Mouse (Mus musculus): ENCODE results near the gene Ell. TPM values are rescaled to one million over a fixed set of nuclear protein-coding genes. Genes with fewer than 3 reads are reported as not detected.

The Ell gene
- polyA plus RNA-seq, 1 experiment = 3.3 TPM

DNA sequence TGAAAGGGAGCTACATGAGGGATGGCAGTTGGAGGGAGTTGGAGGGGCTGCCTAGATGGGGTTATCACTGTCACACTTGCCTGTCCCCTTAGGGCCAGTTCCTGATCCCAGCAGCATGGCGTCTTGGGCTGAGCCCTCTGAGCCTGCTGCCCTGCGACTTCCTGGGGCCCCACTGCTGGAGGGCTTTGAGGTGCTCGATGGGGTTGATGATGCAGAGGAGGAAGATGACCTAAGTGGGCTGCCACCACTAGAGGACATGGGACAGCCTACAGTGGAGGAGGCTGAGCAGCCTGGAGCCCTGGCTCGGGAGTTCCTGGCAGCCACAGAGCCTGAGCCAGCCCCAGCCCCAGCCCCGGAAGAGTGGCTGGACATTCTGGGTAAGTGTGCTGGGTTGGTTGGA lies 10.0 kb upstream of the Ell start:
- TF ChIP-seq TAL1 (IDR thresholded peaks at IDR 0.05; ENCODE audit: low read length) (no peak), GATA1 (IDR thresholded peaks at IDR 0.05; ENCODE audit: low read length) (no peak)
- peaks cover 53% of the 10 kb centered on the region for H3K36me3 ChIP-seq (ENCODE audit: control insufficient read depth)
- H3K4me1 ChIP-seq (ENCODE audit: control insufficient read depth) = peaks cover 59% of the 10 kb centered on the region
- H3K9me3 ChIP-seq (ENCODE audit: control insufficient read depth, low read length) = no peaks in the 10 kb centered on the region
- H3K27me3 ChIP-seq (ENCODE audit: control insufficient read depth) = no peaks in the 10 kb centered on the region
- peak overlapping the region; percentile 50 for H3K4me3 ChIP-seq (replicated peaks)

DNA sequence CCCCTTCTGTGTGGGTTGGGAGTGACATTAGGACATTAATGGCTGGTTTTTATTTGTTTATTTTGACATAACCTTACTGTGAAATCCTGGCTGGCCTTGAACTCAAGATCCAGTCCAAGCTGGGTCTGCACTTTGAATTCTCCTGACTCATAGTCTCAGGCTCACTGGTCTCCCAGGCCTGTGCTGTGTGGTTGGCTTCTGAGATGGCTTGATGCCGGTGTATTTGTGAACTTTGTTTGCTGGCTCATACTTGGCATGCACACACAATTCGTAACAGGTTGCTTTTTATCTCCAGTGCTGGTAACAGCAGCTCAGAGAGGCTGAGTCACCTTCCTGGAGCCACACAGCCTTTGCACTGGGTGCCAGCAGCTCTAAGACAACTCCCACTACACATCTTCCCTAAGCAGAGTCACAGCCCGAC lies 9.5 kb upstream of the Ell start:
- TF ChIP-seq TAL1 (IDR thresholded peaks at IDR 0.05; ENCODE audit: low read length) (no peak), GATA1 (IDR thresholded peaks at IDR 0.05; ENCODE audit: low read length) (no peak)
- peaks cover 63% of the 10 kb centered on the region for H3K4me1 ChIP-seq (ENCODE audit: control insufficient read depth)
- peak overlapping the region; percentile 50 for H3K4me3 ChIP-seq (replicated peaks)
- no peaks in the 10 kb centered on the region for H3K9me3 ChIP-seq (ENCODE audit: control insufficient read depth, low read length)
- no peaks in the 10 kb centered on the region for H3K27me3 ChIP-seq (ENCODE audit: control insufficient read depth)
- H3K36me3 ChIP-seq (ENCODE audit: control insufficient read depth) = peaks cover 58% of the 10 kb centered on the region

DNA sequence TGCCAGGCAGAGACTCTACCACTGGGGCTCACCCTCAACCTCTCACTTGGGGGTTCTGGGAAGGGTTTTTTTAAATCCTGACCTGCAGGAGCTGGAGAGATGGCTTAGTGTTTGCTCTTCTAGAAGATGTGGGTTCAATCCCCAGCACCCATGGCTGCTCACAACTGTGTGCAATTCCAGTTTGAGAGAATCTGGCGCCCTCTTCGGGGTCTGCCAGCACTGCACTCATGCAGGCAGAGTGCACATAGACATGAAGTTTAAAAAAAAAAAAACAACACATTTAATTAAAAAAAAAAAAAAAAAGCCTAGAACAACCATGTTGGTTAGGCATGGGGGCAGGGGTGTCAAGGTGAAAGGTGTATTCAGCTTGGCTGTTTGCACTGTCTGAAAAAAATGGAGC lies 8.9 kb upstream of the Ell start:
- no peaks in the 10 kb centered on the region for H3K27me3 ChIP-seq (ENCODE audit: control insufficient read depth)
- no peaks in the 10 kb centered on the region for H3K9me3 ChIP-seq (ENCODE audit: control insufficient read depth, low read length)
- peaks cover 63% of the 10 kb centered on the region for H3K36me3 ChIP-seq (ENCODE audit: control insufficient read depth)
- H3K4me1 ChIP-seq (ENCODE audit: control insufficient read depth) = peaks cover 63% of the 10 kb centered on the region
- TF ChIP-seq GATA1 (IDR thresholded peaks at IDR 0.05; ENCODE audit: low read length) = no peak
- TF ChIP-seq TAL1 (IDR thresholded peaks at IDR 0.05; ENCODE audit: low read length) = no peak
- H3K4me3 ChIP-seq (replicated peaks) = no peak overlapping the region

DNA sequence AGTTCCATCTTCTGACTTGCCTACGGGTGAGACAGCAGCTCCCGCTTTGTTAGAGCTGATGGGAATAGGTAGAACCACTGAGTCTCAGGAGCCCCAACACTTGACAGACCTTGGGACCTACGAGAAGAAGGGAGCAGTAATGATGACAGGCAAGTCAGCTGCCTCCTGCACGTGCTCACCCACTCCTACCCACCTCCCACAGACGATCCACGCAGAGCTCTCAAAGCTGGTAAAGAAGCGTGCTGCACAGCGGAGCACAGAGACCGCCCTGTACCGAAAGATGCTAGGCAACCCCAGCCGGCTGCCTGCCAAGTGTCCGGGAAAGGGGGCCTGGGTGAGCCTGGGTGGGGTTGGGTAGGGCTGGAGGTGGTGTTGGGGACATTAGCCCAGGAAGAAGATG lies 5.0 kb upstream of the Ell start:
- Histone ChIP-seq H3K4me1 (ENCODE audit: control insufficient read depth) (peaks cover 49% of the 10 kb centered on the region), H3K9me3 (ENCODE audit: control insufficient read depth, low read length) (no peaks in the 10 kb centered on the region), H3K27me3 (ENCODE audit: control insufficient read depth) (no peaks in the 10 kb centered on the region), H3K36me3 (ENCODE audit: control insufficient read depth) (peaks cover 85% of the 10 kb centered on the region), H3K4me3 (replicated peaks) (no peak overlapping the region)
- TF ChIP-seq GATA1 (IDR thresholded peaks at IDR 0.05; ENCODE audit: low read length) (no peak), TAL1 (IDR thresholded peaks at IDR 0.05; ENCODE audit: low read length) (no peak)

DNA sequence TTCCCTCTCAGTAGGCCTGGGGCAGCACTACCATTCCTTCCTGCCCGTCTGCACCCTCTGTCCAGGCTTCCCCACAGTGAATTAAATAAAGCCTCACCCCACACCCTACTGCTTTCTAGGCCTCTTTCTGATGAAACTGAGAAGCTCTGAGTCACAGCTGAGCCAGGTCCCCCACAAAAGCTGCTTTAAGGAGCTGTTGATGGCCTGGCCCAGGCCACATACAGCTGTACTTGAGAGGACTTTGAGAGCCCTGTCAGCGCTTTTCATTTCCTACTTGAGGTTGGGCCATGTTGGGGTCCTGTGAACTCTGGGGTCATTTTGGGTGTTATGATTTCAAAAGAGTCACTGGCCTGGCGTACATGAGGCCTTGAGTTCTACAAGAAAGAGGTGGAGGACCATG lies 4.0 kb upstream of the Ell start:
- Histone ChIP-seq H3K9me3 (ENCODE audit: control insufficient read depth, low read length) (no peaks in the 10 kb centered on the region), H3K36me3 (ENCODE audit: control insufficient read depth) (peaks cover 76% of the 10 kb centered on the region), H3K27me3 (ENCODE audit: control insufficient read depth) (no peaks in the 10 kb centered on the region), H3K4me3 (replicated peaks) (no peak overlapping the region), H3K4me1 (ENCODE audit: control insufficient read depth) (peaks cover 47% of the 10 kb centered on the region)
- TF ChIP-seq GATA1 (IDR thresholded peaks at IDR 0.05; ENCODE audit: low read length) (no peak), TAL1 (IDR thresholded peaks at IDR 0.05; ENCODE audit: low read length) (no peak)

DNA sequence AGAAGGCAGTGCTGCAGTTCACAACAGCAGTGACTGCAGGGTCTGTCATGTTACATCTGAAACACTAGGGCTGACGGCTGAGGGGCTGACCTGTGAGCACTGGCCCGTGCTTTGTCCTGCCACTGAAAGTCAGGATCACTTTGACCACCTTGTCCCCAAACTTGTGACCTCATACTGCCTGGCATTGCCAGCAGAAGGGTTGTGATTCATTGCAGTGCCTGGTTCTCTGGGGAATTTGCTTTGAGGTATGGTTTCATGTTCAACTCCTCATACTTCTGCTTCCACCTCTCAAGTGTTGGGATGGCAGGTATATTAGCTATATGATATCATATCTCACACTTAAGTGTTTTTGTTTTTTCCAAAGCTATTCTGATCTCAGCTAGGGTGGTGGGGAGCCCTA lies 3.6 kb upstream of the Ell start:
- Histone ChIP-seq H3K4me3 (replicated peaks) (no peak overlapping the region), H3K9me3 (ENCODE audit: control insufficient read depth, low read length) (no peaks in the 10 kb centered on the region), H3K36me3 (ENCODE audit: control insufficient read depth) (peaks cover 71% of the 10 kb centered on the region), H3K4me1 (ENCODE audit: control insufficient read depth) (peaks cover 48% of the 10 kb centered on the region), H3K27me3 (ENCODE audit: control insufficient read depth) (no peaks in the 10 kb centered on the region)
- TF ChIP-seq TAL1 (IDR thresholded peaks at IDR 0.05; ENCODE audit: low read length) (no peak), GATA1 (IDR thresholded peaks at IDR 0.05; ENCODE audit: low read length) (no peak)

DNA sequence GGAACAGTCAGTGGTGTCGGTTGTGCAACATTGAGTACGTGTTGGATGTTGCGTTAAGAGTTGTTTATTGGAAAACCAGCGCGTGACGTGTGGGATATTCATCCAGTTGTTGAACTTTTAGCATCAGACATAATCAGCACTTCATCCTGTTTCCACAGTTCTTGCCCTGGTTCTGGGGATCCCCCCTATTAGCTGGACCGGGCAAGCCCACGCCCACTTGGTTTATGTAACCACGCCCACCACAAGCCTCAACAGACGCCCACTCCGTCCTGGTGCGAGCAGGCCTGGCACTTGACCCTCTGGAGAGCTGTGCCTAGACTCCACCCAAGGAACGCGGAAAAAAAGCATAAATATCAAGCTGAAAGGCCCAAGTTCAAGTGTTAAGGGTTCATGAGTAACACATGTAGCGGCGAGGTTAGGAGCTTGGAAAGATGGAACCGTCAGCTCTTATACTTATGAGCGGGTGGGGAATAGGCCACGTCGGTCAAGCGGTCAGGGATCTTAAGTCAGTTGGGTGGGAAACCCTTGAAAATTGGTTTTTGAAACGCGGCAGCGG lies 1.2 kb upstream of the Ell start:
- no peaks in the 10 kb centered on the region for H3K27me3 ChIP-seq (ENCODE audit: control insufficient read depth)
- no peaks in the 10 kb centered on the region for H3K9me3 ChIP-seq (ENCODE audit: control insufficient read depth, low read length)
- H3K4me3 ChIP-seq (replicated peaks) = peak overlapping the region; percentile 93
- TF ChIP-seq TAL1 (IDR thresholded peaks at IDR 0.05; ENCODE audit: low read length) (no peak), GATA1 (IDR thresholded peaks at IDR 0.05; ENCODE audit: low read length) (no peak)
- H3K4me1 ChIP-seq (ENCODE audit: control insufficient read depth) = peaks cover 55% of the 10 kb centered on the region
- peaks cover 57% of the 10 kb centered on the region for H3K36me3 ChIP-seq (ENCODE audit: control insufficient read depth)

DNA sequence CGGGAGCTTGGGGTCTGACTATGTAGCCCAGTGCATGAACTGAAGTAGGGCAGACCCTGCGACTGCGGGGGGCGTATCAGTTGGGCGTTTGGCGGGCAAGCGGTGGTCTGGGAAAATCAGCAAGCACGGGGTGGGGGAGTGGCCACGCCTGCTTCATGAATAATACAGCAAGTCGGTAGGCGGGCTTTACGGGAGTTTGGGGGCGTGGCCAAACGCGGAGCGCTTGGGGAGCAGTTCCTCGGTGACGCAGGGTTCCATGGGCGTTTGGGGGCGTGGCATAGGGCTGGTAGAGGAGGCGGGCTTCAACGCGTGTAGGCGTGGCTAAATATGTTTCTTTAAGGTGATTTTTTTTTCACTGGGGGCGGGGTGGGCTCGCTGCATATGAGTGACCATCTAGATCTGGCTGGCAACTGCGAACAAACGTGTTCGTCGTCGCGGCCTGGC lies 602 bp upstream of the Ell start:
- H3K4me1 ChIP-seq (ENCODE audit: control insufficient read depth) = peaks cover 59% of the 10 kb centered on the region
- no peaks in the 10 kb centered on the region for H3K27me3 ChIP-seq (ENCODE audit: control insufficient read depth)
- no peaks in the 10 kb centered on the region for H3K9me3 ChIP-seq (ENCODE audit: control insufficient read depth, low read length)
- TF ChIP-seq TAL1 (IDR thresholded peaks at IDR 0.05; ENCODE audit: low read length) = no peak
- TF ChIP-seq GATA1 (IDR thresholded peaks at IDR 0.05; ENCODE audit: low read length) = no peak
- H3K36me3 ChIP-seq (ENCODE audit: control insufficient read depth) = peaks cover 56% of the 10 kb centered on the region
- peak overlapping the region; percentile 93 for H3K4me3 ChIP-seq (replicated peaks)

DNA sequence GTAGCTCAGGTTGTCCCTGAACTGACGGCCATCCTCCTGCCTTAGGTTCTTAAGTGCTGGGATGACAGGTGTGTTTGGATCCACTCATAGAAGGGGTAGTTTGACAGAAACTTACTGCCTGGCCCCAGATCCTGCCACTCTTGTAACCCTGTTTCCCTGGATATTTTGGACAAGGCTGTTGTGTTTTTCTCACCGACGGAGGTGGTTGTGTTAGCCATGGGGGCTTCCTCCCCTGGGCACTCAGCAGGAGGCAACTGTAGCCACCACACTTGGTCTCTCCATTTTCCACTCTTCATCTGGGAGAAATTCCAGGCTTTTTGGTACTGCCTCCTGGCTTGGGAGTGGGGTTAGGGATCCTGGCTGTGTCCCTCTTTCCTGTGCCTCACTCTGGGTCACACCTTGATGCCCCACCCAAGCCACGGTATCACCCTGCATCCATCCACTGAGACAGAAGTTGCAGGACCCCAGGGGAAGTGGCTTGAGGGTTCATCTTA lies 803 bp downstream of the Ell start:
- TF ChIP-seq TAL1 (IDR thresholded peaks at IDR 0.05; ENCODE audit: low read length) (no peak), GATA1 (IDR thresholded peaks at IDR 0.05; ENCODE audit: low read length) (no peak)
- no peaks in the 10 kb centered on the region for H3K27me3 ChIP-seq (ENCODE audit: control insufficient read depth)
- no peaks in the 10 kb centered on the region for H3K9me3 ChIP-seq (ENCODE audit: control insufficient read depth, low read length)
- peaks cover 56% of the 10 kb centered on the region for H3K36me3 ChIP-seq (ENCODE audit: control insufficient read depth)
- H3K4me1 ChIP-seq (ENCODE audit: control insufficient read depth) = peaks cover 65% of the 10 kb centered on the region
- H3K4me3 ChIP-seq (replicated peaks) = peak overlapping the region; percentile 93

Data from erythroblast, embryonic 14.5 days (primary cell).